Mouse (Mus musculus) 3134 (cell line): ENCODE data around the gene Gaa.
"Not testable (repeated sequence)": the region's sequence is repeated elsewhere in the genome, so short reads cannot be mapped to it uniquely, and the experiment has no call there.

Experiments
- DNase-seq: peaks from one replicate; pipeline ENCODE4 v3.0.0-alpha.2; 2011; ENCODE audit warnings: low spot score; ENCODE audit not compliant: insufficient read length; ENCODE audit errors: extremely low read depth

Gene Gaa

DNA sequence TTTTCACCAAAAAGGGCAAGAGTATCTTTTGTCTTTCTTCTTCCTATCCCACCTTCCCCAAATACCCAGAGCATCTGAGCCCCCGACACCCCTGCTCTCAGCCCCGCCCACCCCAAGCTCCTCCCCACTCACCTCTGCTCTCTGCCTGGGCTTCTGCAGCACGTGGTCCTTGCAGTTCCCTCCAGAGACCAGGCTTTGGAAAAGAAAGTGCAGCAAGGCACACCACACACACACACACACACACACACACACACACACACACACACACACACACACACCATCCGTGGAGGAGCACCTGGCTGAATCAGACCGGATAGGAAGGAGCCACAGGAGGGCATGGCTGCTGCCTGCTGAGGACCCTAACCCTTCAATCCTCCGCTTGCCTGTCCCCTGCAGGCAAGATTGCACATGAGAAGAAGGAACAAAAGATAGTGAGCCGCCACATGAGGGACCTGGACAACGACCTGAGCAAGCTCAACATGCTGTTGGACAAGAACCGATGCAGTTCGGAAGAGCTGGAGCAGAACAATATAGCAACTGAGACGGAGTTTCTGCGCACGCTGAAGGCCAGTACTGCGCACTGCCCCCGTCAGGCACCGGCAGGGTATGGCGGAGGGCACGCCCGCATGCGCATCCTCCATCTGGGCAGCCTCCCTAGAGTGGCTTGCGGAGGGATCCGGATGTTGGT is 14.7 kb upstream of the Gaa start:
- DNase-seq: no peak

DNA sequence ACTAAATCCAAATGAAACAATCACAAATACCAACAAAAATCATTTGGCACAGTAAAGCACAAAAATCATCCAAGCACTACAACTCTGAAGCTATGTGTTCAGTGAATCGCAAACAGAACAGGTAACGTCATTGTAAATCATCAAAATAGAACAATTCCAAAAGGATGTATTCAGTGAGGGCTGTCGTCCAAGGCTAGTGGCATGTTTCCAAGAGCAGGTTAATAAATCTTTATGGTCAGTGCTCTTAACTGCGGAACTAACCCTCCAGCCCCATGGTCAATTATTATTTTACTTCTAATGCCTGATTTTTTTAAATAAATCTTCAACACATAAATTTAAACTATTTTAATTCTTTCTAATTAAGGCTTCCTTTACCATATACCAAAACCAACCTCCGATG is 11.1 kb upstream of the Gaa start:
- DNase-seq: not testable (repeated sequence)

DNA sequence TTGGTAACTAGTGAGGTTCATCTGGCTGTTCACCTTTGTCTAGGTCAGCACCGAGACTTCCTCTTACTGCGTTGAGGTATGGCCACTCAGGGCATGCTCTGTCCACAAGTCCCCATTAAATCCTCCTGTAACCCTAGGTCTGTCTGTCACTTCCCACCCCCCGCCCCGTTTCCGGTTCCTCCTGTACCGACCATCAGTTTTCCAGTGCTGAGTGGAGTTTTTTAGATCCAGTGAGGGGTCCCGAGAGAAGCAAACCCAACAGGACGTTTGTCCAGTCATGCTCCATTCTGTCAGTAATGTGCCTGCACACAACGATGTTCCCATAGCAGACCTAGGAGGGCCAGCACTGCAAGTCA is 9.5 kb upstream of the Gaa start:
- no peak for DNase-seq

DNA sequence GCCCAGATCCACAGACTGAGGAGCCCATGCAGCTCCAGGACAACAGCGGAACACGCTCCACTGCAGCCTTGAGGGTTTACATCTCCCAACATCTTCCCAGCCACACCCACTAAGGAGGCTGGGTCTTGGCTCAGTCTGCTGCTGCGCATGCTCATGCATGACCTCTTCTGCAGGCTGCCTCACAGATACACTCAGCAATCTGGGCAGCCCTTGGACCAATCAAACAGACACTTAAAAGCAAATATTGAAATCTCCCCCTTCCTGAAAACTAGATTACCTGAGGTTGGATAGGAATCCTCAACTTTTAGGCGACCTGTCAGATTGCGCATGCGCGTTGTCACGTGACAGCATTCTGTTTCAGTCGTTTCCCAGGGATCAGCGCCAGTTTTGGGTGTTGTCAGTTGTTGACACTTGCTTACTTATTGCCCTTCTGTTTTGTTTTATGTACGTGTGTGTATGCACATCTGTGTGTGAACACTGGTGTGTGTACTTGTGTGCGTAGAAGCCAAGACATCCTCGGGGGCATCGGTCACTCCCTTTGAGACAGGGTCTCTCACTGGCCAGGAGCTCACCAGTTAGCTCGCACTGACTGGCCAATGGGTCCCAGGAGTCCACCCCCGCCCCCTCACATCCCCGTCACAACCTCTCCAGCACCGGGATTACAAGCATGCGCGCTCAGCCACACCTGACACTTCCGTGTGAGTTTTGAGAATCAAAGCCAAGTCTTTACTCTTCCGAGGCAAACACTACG is 8.9 kb upstream of the Gaa start:
- no peak for DNase-seq

DNA sequence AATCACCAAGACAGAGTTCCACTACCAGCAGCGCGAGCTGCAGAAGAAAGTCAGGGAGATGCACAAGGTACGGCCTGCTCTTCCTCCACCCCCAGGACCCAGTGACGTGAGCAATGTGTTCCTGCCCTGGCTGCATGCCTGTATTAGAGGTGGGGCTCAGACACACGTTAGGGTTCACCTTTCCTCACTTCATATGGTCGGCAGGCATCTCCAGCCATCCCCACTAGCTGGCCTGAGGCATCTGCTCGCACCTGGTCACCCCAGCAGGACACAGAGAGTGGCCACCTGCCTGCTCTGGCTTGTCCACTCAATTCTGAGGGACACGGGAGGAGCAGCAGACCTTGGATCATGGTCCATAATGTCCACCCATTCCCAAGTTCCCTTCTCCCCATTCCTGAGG is 7.7 kb upstream of the Gaa start:
- DNase-seq: no peak

DNA sequence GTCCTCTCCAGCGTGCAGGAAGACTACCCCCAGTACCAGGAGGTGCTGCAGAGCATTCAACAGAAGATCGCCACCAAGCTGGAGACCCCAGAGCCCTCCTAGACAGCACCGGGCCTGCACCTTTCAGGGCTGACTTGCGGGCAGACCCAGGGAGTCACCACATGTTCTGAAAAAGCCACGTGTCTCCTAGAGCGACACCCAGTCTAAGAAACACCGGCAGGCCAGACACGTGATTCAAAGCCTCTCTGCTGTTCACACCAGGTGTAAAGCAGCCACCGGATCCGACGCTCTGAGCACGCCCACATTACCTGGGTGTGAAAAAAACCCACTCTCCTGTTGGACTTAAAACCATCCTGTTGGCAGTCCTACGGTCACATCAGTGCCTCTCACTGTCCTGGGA is 3.3 kb upstream of the Gaa start:
- no peak for DNase-seq

DNA sequence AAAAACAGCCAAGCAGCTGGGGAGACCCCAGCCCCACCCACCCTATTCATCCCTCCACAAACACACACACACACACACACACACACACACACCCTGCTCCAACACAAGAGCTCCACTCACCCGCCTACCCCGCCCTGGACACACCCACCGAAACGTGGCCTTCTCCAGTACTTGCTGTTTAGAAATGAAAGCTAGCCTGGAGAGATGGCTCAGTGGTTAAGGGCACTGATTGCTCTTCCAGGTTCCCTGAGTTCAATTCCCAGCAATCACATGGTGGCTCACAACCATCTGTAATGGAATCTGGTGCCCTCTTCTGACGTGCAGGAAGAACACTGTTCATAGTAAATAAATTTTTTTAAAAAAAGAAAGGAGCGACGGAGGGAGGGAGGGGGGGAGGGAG is 1.9 kb upstream of the Gaa start:
- no peak for DNase-seq

DNA sequence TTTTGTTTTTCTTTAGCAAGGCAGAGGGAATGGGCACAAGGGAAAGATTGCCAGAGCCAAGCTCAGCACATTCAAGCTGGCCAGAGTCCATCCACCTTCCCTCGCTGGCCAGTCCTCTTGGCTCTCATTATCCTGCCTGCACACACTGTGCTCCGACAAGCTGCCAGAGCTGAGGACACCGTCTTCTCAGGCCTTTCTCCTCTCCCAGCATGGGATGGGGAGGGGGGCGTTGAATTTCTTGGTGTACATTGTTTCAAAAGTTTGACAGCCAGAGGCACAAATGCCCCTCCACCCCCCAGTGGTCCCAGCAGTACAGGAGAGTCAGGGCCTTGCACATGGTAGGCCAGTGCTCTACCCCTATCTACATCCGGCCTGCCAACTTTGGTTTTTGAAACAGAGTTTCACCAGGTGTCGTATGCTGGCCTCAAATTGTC is 429 bp upstream of the Gaa start:
- no peak for DNase-seq

DNA sequence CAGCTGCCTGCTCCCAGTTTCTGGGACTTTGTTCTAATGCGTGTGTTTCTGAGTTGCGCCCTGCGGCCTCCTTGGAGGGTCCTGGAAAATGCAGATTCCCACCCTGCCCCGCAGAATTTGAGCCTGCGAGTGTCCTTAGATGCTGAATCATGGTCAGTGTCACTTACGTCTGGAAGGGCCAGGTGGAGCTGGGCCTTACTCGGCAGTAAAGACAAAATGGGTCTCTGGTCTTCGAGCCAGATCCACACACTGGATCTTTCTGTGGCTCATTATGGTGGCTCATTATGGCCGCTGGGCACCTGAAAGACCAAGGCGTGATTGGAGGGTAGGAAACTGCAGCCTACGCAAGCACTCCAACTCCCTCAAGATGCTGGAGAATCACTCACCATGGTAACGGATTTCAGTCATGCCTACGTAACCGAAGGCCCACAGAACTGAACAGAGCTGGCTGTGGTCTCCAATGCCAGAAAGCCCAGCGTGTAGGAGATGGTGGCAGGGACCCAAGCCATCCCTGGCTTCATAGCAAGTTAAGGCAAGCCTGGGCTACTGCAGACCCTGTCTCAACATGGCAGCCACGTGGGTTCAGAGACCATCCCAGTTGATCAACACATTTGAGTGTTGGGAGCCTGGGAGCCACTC is 989 bp downstream of the Gaa start:
- DNase-seq: no peak

DNA sequence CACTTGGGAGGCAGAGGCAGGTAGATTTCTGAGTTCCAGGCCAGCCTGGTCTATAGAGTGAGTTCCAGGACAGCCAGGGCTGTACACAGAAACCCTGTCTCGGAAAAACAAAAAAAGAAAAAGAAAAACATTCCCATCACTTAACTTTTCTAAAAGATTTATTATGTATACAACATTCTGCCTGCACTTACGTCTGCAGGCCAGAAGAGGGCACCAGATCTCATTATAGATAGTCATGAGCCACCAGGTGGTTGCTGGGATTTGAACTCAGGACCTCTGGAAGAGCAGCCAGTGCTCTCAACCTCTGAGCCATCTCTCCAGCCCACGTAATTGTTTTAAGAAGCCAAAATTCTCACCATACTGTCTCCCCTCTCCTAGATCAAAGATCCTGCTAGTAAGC is 4.8 kb downstream of the Gaa start:
- not testable (repeated sequence) for DNase-seq

DNA sequence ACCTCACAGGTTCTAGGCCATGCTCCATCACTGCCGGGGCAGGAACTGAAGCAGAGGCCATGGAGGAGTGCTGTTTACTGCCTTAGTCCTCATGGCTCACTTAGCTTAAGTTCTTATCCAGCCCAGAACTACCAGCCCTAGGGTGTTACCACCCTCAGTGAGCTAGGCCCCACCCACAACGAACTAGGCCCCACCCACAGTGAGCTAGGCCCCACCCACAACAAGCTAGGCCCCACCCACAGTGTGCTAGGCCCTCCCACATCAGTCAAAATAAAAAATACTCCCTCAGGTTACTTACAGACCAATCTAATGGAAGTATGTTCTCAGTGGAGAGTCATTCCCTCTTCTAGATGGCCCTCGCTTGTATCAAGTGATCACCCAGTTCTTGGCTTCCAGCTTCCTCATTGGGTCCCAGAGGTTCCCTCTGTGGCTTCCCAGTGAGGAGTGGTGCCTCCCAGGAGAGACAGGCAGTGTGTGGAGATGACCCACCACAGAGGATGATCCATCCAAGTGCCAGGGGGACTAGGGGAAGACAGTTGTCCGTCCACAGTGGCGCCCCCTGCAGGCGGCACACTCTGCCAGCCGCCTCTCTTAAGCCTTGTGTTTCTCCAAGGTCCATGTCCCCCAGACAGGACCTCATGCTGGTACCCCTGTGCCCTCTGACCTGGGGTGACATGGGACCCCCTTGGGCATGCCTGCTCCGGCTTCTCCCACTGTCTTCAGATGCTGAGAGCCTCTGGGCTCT is 5.7 kb downstream of the Gaa start:
- DNase-seq: no peak

DNA sequence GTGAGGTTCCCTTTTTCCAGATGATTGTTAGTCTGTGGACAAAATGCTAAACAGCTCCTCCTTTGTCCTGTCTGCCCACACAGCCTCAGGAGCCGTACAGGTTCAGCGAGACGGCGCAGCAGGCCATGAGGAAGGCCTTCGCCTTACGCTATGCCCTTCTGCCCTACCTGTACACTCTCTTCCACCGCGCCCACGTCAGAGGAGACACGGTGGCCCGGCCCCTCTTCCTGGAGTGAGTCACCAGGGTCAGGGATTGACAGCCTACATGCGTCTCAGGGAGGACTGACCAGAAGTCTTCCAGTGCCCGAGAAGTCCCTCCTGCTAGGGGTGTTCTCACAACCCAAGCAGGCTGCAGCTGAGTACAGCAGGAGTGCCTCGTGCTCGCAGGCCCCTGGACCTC is 13.3 kb downstream of the Gaa start:
- no peak for DNase-seq

DNA sequence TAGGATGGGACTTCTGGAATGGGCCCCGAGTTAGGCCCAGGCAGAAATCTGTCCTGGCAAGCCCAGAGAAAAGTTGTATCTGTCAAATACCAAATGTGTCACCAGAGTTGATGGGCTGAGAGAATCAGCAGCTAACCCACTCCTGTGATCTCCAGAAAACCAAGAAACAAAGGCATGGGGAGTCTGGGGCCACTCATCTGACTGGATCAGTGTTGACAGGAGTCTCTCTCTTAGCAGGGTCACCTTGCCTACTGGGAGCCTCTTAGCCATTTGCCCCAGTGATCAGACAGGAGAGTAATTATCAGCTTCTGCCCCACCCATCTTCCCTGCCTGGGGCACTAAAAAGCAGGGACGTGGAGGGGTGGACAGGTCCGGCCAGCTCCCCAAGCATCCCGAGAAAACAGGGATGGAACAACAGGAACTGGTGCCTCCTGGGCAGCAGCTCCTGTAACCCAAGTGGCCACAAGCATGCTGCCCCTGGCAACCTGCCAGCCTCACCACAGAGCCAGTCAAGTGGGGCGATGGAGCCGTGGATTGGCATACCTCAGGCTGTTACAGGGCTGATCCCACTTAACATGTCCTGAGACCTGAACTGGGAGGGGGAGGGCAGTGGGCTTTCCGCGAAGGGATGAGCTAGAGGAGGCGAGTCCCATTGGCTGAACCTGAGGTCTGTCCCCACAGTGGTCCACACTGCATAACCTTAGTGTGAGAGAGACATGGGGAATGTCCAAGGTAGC is 18.3 kb downstream of the Gaa start:
- DNase-seq: peak; percentile 73

DNA sequence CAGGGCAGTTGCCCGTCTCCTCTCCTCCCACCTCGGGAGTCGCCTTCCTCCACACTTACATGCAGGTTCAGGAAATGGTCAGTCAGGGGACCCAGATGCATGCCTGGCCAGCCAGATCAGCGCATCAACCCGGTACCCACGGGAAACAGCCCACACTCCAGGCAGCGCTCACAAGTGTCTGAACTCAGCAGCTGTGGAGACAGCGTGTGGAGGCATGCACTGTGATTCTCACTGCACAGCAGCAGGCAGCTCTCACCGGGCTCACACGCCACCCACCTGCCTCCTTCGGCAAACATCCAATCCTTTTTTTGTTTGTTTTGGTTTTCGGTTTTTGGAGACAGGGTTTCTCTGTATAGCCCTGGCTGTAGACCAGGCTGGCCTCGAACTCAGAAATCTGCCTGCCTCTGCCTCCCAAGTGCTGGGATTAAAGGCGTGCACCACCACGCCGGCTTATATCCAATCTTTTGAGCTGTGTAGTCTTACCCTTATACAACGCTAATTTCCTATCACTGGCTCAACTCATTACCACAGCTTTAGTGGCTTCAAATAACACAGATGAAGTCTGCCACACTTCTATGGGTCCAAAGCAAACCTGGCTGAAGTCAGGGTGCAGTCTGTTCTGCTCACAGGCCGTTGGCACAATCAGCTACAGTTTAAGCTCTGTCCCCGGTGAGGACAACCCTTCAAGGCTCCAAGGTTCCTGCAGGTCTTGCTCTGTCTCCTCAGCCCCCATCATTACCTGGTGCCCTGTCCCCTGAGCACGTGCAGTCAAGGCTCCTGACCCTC is 19.7 kb downstream of the Gaa start:
- DNase-seq: no peak

DNA sequence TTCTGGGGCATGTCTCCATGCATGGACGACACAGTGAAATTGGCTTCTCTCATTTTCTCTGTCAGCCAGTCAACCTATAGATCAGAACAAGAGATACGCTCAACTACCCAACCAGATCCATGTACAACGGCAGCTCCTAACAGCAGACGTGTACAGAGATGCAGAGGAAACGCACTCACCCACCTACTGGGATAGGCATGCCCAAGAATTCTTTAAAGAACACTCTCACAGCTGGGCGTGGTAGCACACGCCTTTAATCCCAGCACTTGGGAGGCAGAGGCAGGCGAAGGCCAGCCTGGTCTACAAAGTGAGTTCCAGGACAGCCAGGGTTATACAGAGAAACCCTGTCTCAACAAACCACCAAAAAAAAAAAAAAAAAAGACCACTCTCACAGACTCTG is 25.2 kb downstream of the Gaa start:
- not testable (repeated sequence) for DNase-seq

DNA sequence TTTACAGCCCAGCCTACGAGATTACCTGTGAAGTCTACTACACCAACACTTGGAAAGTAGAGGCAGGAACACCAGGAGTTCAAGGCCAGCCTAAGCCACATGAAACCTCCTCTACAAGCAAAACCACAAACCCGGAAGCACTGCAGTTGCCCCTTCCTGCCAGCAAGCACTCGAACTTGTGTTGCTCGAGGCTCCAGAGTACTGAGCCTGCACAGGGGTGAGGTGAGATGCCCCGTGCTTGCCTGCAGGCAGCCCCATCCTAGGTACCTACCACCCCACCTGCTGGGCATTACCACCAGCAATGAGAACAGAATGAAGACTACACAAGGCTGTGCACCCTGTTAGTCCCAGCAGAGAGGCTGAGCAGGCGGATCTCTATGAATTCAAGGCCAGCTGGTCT is 30.3 kb downstream of the Gaa start:
- DNase-seq: no peak

DNA sequence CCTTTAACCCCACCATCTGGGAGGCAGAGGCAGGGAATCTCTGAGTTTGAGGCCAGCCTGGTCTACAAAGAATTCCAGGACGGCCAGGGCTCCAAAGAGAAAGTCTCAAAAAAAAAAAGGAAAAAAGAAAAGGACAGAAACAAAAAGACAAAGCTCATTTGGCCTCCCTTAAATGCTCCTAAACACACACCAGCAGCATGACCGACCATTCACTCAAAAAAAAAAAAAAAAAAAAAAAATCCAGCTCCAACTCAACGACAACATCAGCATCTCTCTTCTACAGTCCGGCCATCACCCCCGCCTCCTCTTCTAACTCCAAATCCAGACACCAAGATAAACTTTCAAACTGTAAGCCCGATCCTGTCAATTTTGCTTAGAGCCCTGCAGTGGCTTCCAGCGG is 31.2 kb downstream of the Gaa start:
- DNase-seq: no peak

DNA sequence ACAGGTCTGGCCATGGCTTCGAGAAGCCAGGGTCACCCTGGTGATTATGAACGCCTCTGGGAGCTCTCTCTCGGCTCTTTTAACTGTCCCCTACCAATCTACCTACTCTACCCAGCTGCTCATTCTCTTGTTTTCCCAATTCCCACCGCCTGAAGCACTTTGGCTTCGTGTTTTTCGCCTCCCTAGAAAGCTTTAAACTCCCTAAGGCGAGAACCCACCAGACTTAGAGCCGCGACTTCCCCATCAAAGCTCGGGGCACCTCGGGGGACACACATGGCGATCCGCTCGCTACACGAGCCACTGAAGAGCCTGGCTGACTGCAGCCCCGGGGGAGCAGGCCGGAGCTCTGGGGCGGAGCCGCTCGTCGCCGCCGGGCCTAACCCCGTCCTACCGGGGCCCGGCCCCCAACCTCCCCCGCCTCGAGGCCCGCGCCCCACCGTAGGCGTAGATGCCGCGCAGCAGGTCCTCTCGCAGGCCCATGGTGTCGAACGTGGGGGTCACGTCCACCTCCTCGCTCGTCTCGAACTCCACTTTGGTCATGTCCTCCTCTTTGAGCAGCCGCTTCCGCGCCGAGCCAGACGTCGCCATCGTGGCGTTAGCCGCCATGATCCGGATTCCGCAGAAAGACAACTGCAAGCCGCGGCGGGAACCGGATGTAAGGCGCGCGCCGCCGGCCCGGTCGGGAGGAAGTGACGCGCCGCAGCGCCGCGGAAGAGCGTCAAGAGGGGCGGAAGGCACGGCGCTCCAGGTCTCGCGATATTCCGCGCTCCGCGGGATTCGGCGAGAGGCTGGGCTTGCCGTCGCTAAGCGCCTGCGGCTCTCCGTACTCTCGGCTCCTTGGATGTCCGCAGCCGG is 31.9 kb downstream of the Gaa start, which contains the start of gene Eif4a3:
Eif4a3 (minus strand) TSS at position 699 of the 855 bp plus-strand sequence.
- DNase-seq: peak; percentile 99
